Mouse (Mus musculus) urinary bladder, postnatal 4 days (tissue): ENCODE data around the gene Hoxa5.

Source experiments
- DNase-seq, 2 experiments: peaks; one replicate each; pipeline ENCODE4 v3.0.0; 2021 to 2022; ENCODE audit warnings: low spot score in 2 of 2

Hoxa5 gene

DNA sequence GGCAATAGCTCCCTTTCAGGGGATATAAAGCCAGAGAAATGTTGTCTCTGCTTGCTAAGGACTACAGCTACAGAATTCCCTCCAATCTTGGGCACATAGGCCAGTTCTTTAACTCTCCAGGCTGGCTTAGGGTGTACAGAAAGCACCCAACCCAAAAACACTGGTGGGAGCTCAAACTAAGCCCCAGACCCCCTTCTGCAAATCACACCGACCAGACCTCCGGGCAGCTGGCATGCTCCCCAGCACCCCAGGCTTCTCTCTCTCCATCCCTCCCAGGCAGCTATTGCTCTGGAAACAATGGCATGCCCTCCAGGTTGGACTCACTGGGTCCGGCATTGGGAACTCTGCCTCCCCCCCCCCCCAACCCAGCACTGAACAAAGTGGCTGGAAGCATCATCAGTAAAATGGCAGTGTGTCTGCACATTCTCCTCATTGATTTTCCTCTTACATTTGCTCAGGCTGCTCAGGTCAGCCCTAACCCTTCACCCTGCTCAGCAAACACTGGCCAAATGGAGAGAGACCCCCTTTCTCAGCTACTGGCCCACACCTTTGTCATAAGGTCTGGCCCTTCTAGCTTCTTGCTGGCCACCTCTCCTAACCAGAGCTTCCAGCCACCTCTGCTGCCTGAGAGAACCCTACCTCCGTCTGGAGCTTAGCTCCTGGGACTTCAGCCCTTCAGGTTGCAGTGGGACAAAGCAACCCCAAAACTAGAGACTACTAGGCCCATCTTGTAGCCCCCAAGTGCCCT lies 25.3 kb downstream of the Hoxa5 start:
- no peak for DNase-seq

GRCm38 (mm10) chr6:52177806-52178205 lies 26.6 kb downstream of the Hoxa5 start:
- DNase-seq, result no peak

GRCm38 (mm10) chr6:52177061-52177735 lies 27.2 kb downstream of the Hoxa5 start, which contains the start of gene 5730596B20Rik:
TSS of gene 5730596B20Rik (plus strand) at chr6:52177498.
- DNase-seq, result no peak

- DNase-seq, result no peak
Observed at GRCm38 (mm10) chr6:52176391-52176790, 28.0 kb downstream of the Hoxa5 start.

DNA sequence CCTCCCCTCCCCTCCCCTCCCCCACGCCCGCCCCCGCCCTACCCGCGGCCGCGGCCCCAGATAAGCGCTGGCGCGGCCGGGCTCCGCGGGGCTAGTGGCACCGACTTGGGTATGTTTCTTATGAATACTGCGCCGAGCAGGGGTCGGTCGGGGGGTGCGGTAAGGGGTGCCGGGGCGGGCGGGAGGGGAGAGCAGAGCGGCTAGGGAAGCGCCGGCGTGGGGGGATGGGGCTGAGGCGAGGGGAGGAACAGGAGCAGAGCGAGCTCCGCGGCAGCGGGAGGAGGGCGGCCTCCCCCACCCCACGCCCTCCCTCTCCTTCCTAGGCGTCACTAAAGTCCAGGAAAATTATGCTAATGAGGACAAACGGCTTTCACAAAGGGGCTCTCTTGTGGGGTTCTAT lies 28.5 kb downstream of the Hoxa5 start:
- DNase-seq, result no peak

GRCm38 (mm10) chr6:52174968-52175751 lies 29.2 kb downstream of the Hoxa5 start:
- no peak for DNase-seq

DNA sequence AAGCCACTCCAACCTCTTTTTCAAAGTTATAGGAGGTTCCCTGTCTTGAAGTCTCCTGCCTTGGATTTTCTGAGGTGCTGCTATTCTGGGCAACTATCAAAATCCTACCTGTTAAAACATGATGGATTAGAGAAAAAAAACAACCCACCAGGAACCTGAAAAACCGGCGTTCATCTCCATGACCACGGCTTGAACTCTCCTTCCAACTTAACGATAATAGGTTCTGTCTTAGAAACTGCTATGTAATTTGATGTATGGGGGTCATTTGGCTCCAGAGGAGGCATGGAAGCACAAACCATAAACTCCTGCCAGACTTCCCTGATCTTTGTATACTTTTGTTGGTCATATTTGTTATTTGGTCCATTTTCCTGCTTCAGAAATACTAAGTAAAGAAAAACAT lies 30.7 kb downstream of the Hoxa5 start:
- DNase-seq, result peak in 1 of 2 experiments; percentile 12

- peak; percentile 71 to 93 for DNase-seq
Observed at GRCm38 (mm10) chr6:52172501-52172900, 31.9 kb downstream of the Hoxa5 start.

DNA sequence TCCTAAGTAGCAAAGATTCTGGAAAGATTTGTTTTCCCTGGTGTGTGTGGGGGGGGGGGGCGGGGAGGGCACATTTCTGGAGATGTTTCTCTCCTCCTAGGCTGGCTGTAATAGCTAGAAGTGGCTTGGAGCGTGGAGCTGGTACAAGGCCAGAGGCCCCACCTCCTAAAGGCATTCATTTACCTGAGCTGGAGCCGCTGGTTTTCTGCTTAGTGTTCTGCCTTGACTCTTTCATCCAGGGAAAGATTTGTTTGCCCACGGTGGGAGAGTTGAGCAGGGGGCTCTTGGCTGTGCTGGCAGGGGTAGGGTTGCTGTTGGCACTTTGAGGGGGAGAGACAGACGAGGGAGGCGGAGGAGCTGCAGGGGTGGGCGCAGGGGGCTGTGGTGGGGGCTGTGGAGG lies 32.4 kb downstream of the Hoxa5 start:
- DNase-seq, result no peak

DNA sequence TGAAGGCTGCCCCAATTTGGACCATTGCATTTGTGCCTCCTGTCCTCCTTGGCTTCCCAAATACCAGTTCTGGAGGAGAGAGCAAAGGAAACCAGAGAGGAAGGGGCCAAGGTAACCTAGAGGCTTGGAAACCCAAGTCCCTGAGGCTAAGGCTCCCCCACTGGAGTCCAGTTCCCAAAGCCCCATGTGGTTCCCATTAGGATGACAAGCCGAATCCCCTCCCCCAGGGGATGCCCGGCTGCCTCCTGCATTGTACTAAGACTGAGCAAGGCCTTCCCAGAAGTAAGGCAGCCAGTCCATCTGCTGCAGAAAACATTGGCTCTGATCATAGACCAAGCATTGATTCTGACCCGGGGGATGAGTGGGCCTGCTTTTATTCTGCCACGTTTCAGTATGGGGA lies 33.1 kb downstream of the Hoxa5 start:
- DNase-seq, result no peak

GRCm38 (mm10) chr6:52170898-52171223 lies 33.5 kb downstream of the Hoxa5 start:
- no peak for DNase-seq

- DNase-seq, result peak in 1 of 2 experiments; percentile 14
Observed at GRCm38 (mm10) chr6:52170166-52170897, 34.1 kb downstream of the Hoxa5 start.

DNA sequence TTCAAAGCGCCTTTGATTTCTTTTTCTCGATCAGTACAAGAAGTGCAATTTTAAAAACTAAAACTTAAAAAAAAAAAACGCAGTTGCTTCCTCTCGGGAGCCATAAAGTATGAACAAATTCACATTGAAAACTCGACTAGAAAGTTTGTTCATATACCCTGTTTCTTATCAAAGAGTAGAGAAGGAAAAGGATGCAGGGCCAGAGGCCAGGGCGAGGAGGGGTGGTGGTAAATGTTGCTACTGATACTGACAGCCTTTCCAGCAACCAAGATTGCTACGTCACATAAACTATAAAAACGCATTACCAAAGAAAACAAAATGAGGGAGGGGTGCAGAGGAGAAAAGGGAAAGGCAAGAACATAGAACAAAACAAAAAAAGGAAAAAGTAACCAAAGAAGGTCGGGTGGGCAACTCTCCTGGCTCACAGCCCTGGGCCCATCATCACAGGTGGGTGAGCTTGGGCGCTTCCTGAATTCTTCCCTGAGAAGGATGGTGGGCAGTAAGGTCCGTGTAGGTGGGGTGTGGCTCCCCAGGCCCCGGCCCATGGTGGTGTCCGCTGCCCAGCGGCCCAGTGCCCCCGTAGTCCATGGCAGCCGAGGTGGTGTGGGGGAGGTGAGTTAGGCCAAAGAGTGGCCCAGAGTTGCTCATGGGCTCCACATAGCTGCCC lies 34.8 kb downstream of the Hoxa5 start:
- peak in 1 of 2 experiments; percentile 7 for DNase-seq

DNA sequence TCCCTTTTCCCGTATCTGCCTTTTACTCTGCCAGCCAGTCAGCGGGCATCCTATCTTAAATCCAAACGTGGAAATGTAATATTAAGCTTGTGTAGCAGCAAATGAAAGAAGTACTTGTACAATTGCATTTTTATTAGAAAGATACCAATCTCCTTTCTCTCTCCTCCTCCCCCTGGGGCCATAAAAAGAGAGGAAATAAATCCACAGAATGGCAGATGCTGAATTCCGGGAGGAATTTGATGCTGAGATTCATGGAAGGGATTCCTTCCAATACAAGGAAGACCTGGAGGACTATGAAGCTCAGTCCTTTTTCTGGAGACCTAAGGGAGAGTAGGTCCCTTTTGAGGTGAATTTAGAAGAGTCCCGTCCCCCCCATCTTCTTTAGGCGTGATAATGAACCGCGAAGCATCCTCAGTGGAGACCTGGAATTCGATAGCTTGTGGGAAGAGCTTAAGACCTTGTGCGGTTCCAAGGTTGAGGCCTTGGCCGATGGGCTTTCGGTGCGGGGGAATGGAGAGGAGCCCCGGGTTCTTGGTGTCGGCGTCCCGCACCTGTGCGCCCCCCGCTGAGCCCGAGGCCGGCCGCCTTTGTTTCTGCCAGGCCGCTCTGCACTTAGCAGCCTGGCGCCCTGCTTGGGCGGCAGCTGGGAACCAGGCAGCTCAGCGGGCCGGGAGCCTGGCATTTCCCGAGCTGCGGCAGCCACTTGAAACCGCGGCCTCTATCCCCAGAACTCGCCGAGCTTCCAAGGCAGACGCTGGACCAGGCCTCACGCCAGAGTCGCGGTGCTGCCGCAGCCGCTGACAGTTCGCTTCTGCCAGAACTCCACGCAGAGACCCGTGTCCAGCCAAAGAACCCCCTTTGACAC lies 36.0 kb downstream of the Hoxa5 start:
- DNase-seq, result peak in 1 of 2 experiments; percentile 16

DNA sequence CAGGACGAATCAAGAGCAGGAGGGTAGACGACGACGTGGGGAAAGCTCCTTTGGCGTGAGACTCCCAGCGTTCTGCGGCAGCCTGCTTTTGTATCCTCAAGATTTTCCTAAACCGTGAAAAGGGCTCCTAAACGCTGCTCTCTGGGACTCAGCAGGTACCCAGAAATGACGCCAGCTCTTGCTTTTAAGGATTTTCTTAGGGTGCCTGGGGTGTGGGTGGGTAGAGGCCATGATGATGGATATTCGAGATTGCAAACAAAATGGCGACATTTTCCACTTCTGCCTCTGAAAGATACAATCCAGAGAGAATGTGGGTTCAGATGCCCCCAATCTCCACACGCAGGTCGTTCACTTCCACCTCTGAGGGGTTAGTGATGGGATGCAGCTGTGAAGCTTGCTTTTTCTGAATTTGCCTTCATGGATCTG lies 36.6 kb downstream of the Hoxa5 start:
- peak in 1 of 2 experiments; percentile 5 for DNase-seq

DNA sequence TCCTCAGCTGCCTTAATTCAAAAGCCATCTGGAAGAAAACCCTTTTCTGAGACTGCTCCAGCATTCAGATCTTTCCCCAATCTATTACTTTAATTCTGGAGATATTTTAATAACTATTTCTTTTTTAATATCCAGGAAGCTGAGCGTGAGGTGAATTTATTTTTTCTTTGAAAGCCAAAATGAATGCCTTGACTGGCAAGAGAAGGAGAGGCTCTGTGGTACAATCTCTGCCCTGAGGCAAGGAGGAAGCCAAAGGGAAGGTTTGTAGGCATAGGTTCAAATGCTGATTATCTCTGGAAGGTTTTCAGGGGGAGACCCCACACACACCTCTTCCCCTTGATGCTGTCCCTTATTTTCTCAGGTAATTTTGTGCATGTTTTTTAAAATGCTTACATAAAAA lies 37.2 kb downstream of the Hoxa5 start:
- DNase-seq, result no peak

- peak in 1 of 2 experiments; percentile 10 for DNase-seq
Observed at GRCm38 (mm10) chr6:52166431-52167077, 37.8 kb downstream of the Hoxa5 start.

DNA sequence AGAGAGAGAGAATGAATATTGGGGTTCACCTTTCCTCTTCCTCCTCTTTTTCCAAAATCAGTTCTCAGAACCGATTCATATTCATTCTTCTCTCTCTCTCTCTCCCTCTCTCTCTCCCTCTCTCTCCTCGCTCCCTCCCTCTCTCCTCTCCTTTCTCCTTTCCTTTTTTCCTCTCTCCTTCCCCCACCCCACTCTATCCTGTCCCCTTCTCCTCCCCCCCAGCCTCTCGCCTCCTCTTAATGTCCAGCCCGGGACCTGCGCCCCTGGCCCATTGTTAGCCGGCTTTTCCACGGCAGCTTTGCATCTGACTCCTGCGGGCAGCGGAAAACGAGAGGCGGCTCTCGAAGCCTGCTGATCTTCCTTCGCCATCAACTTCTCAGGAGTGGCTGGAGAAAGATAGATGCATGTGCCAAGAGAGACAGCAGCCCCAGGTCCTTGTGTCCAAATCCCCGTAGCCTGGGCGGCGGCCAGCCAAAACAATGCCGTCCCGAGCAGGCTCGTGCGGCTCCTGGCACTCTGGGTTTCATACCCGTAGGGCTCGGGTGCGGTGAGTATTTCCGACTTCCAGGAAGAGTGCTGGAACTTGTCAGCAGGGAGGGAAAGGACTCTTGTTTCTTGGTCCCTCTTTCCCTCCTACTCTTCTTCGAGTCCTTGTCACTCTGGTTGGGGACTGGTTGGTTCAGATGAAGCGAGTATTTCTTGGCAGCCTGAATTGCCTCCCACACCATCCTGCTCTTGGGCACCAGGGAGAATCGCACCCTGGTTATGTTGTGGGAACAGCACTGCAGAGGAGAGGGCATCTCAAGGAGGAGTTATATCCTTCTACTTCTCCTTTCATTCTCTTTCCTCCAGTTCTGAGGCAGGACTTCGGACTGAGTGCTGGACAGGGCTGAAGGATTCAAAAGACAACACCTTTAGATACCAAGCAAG lies 38.7 kb downstream of the Hoxa5 start:
- DNase-seq, result peak in 1 of 2 experiments; percentile 19
